Comparison of ENCODE assay signal across 26 mouse cellular contexts in genomic region chr6:117153046-117153445, GRCm38 (mm10). TPM values are rescaled to one million over a fixed set of nuclear protein-coding genes. Genes with fewer than 3 reads are reported as not detected.
A peak's percentile ranks its signal among the peaks of the same experiment; 100 is the strongest.
DNase-seq lines count a peak whose midpoint lies in the region; ATAC-seq and TF ChIP-seq lines count a peak whose summit lies in the region.
"Had no signal": no experiment of that assay in that cellular context is flagged by ENCODE, and none has a peak within 500 bp of the region (broad histone marks: within the 10 kb centered on the region; RNA-seq: fewer than 3 reads in every experiment).

No protein-coding gene starts in this region.

- no peak overlapping the region for H3K9ac ChIP-seq in embryonic facial prominence, embryonic 12.5 days
- H3K9ac ChIP-seq in lung, embryonic 14.5 days: no peak overlapping the region
- no peak overlapping the region for H3K9ac ChIP-seq in embryonic facial prominence, embryonic 14.5 days (ENCODE audit: low read depth, low read length)
- H3K9ac ChIP-seq in limb, embryonic 13.5 days: no peak overlapping the region
- H3K9ac ChIP-seq in kidney, embryonic 15.5 days: no peak overlapping the region
- H3K9ac ChIP-seq: forebrain, embryonic 12.5 days; forebrain, embryonic 15.5 days; heart, embryonic 12.5 days; heart, embryonic 15.5 days; hindbrain, embryonic 15.5 days; intestine, embryonic 15.5 days had no signal

- H3K4me1 ChIP-seq in embryonic facial prominence, embryonic 12.5 days: peaks cover 35% of the 10 kb centered on the region
- peaks cover 38% of the 10 kb centered on the region for H3K4me1 ChIP-seq in embryonic facial prominence, embryonic 10.5 days
- H3K4me1 ChIP-seq in lung, embryonic 14.5 days (ENCODE audit: insufficient read depth): peaks cover 4% of the 10 kb centered on the region; the same call in 1 of the 2 replicates
- H3K4me1 ChIP-seq in embryonic facial prominence, embryonic 14.5 days (ENCODE audit: control insufficient read depth, insufficient read depth, low read length): peaks cover 22% of the 10 kb centered on the region
- H3K4me1 ChIP-seq in limb, embryonic 13.5 days: peaks cover 54% of the 10 kb centered on the region
- peaks cover 16% of the 10 kb centered on the region for H3K4me1 ChIP-seq in kidney, embryonic 15.5 days
- H3K4me1 ChIP-seq: forebrain, embryonic 12.5 days; forebrain, embryonic 15.5 days; heart, embryonic 12.5 days; heart, embryonic 15.5 days; hindbrain, embryonic 15.5 days had no signal

- H3K4me3 ChIP-seq in embryonic facial prominence, embryonic 12.5 days: no peak overlapping the region
- no peak overlapping the region for H3K4me3 ChIP-seq in embryonic facial prominence, embryonic 10.5 days
- no peak overlapping the region for H3K4me3 ChIP-seq in lung, embryonic 14.5 days (ENCODE audit: low read depth, low read length)
- no peak overlapping the region for H3K4me3 ChIP-seq in embryonic facial prominence, embryonic 14.5 days (ENCODE audit: low read depth, low read length)
- no peak overlapping the region for H3K4me3 ChIP-seq in limb, embryonic 13.5 days
- H3K4me3 ChIP-seq in kidney, embryonic 15.5 days (replicated peaks): no peak overlapping the region
- H3K4me3 ChIP-seq: erythroblast, embryonic 14.5 days; forebrain, embryonic 12.5 days; forebrain, embryonic 15.5 days; gastrocnemius, adult 2 months; heart, embryonic 12.5 days; heart, embryonic 15.5 days; hindbrain, embryonic 15.5 days; intestine, embryonic 15.5 days had no signal

- H3K27me3 ChIP-seq in embryonic facial prominence, embryonic 12.5 days: no peaks in the 10 kb centered on the region
- H3K27me3 ChIP-seq in embryonic facial prominence, embryonic 10.5 days (replicated peaks; ENCODE audit: low read depth, poor library complexity, severe bottlenecking): peaks cover 11% of the 10 kb centered on the region; the same call in 1 of the 2 replicates
- no peaks in the 10 kb centered on the region for H3K27me3 ChIP-seq in lung, embryonic 14.5 days (ENCODE audit: insufficient read depth, low read length)
- no peaks in the 10 kb centered on the region for H3K27me3 ChIP-seq in embryonic facial prominence, embryonic 14.5 days (replicated peaks; ENCODE audit: control insufficient read depth, insufficient read depth, low read length)
- H3K27me3 ChIP-seq in limb, embryonic 13.5 days: peaks cover 13% of the 10 kb centered on the region
- peaks cover 13% of the 10 kb centered on the region; the same call in 1 of the 2 replicates for H3K27me3 ChIP-seq in kidney, embryonic 15.5 days
- H3K27me3 ChIP-seq: forebrain, embryonic 12.5 days; forebrain, embryonic 15.5 days; hindbrain, embryonic 15.5 days; intestine, embryonic 15.5 days had no signal

- ATAC-seq in embryonic facial prominence, embryonic 12.5 days (ENCODE audit: insufficient number of reproducible peaks, insufficient read depth, low FRiP score, low TSS enrichment): no peak
- peak; percentile 54; the same call in 1 of the 2 replicates for ATAC-seq in lung, embryonic 14.5 days (ENCODE audit: insufficient read depth)
- 0 out of 2 replicates have a peak, but pooled peaks have one; percentile 24 for ATAC-seq in embryonic facial prominence, embryonic 14.5 days (ENCODE audit: low read depth)
- no peak; the same call in 1 of the 2 replicates for ATAC-seq in limb, embryonic 13.5 days (ENCODE audit: low FRiP score, low read depth)
- ATAC-seq in kidney, embryonic 15.5 days (replicated peaks; ENCODE audit: low FRiP score): no peak
- ATAC-seq: forebrain, embryonic 15.5 days; intestine, embryonic 15.5 days had no signal

- H3K27ac ChIP-seq in embryonic facial prominence, embryonic 12.5 days: peak overlapping the region; percentile 62; the same call in 1 of the 2 replicates
- H3K27ac ChIP-seq in embryonic facial prominence, embryonic 10.5 days (replicated peaks): no peak overlapping the region
- H3K27ac ChIP-seq in lung, embryonic 14.5 days (ENCODE audit: low read depth): no peak overlapping the region
- H3K27ac ChIP-seq in embryonic facial prominence, embryonic 14.5 days (replicated peaks; ENCODE audit: low read depth, low read length): no peak overlapping the region
- peak overlapping the region; percentile 61; the same call in 1 of the 2 replicates for H3K27ac ChIP-seq in limb, embryonic 13.5 days
- no peak overlapping the region for H3K27ac ChIP-seq in kidney, embryonic 15.5 days
- H3K27ac ChIP-seq: forebrain, embryonic 12.5 days; forebrain, embryonic 15.5 days; gastrocnemius, adult 2 months; heart, embryonic 15.5 days; hindbrain, embryonic 15.5 days; intestine, embryonic 15.5 days had no signal

- no peak for DNase-seq in embryonic facial prominence, embryonic 10.5 days (ENCODE audit: low spot score)
- peak; percentile 70 for DNase-seq in lung, embryonic 14.5 days
- DNase-seq in lung, adult 18-20 months: no peak
- DNase-seq in embryonic facial prominence, embryonic 14.5 days (ENCODE audit: low spot score): no peak
- no peak for DNase-seq in frontal cortex, postnatal 10 days (ENCODE audit: low spot score in 2 of 2)
- DNase-seq: adrenal gland, adult 2 months; adrenal gland, postnatal 14 days; cerebellum, adult 11 months; cerebellum, adult 2 months; cerebellum, adult 9-11 months; cerebellum, postnatal 25 days; gastrocnemius, adult 2 months; gastrocnemius, postnatal 14 days; heart, adult 18-20 months; heart, postnatal 10 days; heart, postnatal 4 days had no signal

- WGBS in embryonic facial prominence, embryonic 12.5 days: 61% methylated on average over 5 of the region's 5 CpGs
- WGBS in embryonic facial prominence, embryonic 10.5 days: 87% methylated on average over 5 of the region's 5 CpGs
- WGBS in lung, embryonic 14.5 days: 52% methylated on average over 5 of the region's 5 CpGs
- 55% methylated on average over 5 of the region's 5 CpGs for WGBS in embryonic facial prominence, embryonic 14.5 days
- 39% methylated on average over 5 of the region's 5 CpGs for WGBS in limb, embryonic 13.5 days
- 74% methylated on average over 5 of the region's 5 CpGs for WGBS in kidney, embryonic 15.5 days

- H3K9me3 ChIP-seq in embryonic facial prominence, embryonic 12.5 days: no peaks in the 10 kb centered on the region
- no peaks in the 10 kb centered on the region for H3K9me3 ChIP-seq in embryonic facial prominence, embryonic 10.5 days
- H3K9me3 ChIP-seq in lung, embryonic 14.5 days (ENCODE audit: low read depth, low read length): no peaks in the 10 kb centered on the region
- H3K9me3 ChIP-seq in embryonic facial prominence, embryonic 14.5 days (ENCODE audit: control insufficient read depth, low read length): no peaks in the 10 kb centered on the region
- H3K9me3 ChIP-seq in limb, embryonic 13.5 days: no peaks in the 10 kb centered on the region
- no peaks in the 10 kb centered on the region for H3K9me3 ChIP-seq in kidney, embryonic 15.5 days (replicated peaks)
- H3K9me3 ChIP-seq: forebrain, embryonic 12.5 days; forebrain, embryonic 15.5 days; heart, embryonic 12.5 days; heart, embryonic 15.5 days; hindbrain, embryonic 15.5 days; intestine, embryonic 15.5 days had no signal

- no peaks in the 10 kb centered on the region for H3K36me3 ChIP-seq in embryonic facial prominence, embryonic 12.5 days
- no peaks in the 10 kb centered on the region for H3K36me3 ChIP-seq in embryonic facial prominence, embryonic 10.5 days (replicated peaks)
- no peaks in the 10 kb centered on the region for H3K36me3 ChIP-seq in lung, embryonic 14.5 days (ENCODE audit: insufficient read depth)
- no peaks in the 10 kb centered on the region for H3K36me3 ChIP-seq in embryonic facial prominence, embryonic 14.5 days (ENCODE audit: control insufficient read depth, insufficient read depth, low read length)
- H3K36me3 ChIP-seq in limb, embryonic 13.5 days: no peaks in the 10 kb centered on the region
- H3K36me3 ChIP-seq in kidney, embryonic 15.5 days: no peaks in the 10 kb centered on the region
- H3K36me3 ChIP-seq: forebrain, embryonic 12.5 days; forebrain, embryonic 15.5 days; heart, embryonic 12.5 days; heart, embryonic 15.5 days; hindbrain, embryonic 15.5 days; intestine, embryonic 15.5 days had no signal

- no peak overlapping the region for H3K4me2 ChIP-seq in embryonic facial prominence, embryonic 12.5 days (replicated peaks)
- H3K4me2 ChIP-seq in lung, embryonic 14.5 days: no peak overlapping the region
- no peak overlapping the region for H3K4me2 ChIP-seq in embryonic facial prominence, embryonic 14.5 days (ENCODE audit: low read depth, low read length)
- H3K4me2 ChIP-seq in limb, embryonic 13.5 days (replicated peaks): no peak overlapping the region
- H3K4me2 ChIP-seq in kidney, embryonic 15.5 days: no peak overlapping the region
- H3K4me2 ChIP-seq: forebrain, embryonic 12.5 days; forebrain, embryonic 15.5 days; heart, embryonic 12.5 days; heart, embryonic 15.5 days; hindbrain, embryonic 15.5 days; intestine, embryonic 15.5 days had no signal

- no peak for TF ChIP-seq CTCF in lung, embryonic 14.5 days (IDR thresholded peaks at IDR 0.05; ENCODE audit: low read depth)

RNA-seq across cellular contexts. Expression of gene Cxcl12, which starts 15.3 kb away (rescaled TPM):
- polyA plus RNA-seq in embryonic facial prominence, embryonic 12.5 days (2016; fragmentation: Nextera tagmentation; extraction: Ambion mirVana): 207 and 250 TPM in 2 replicates
- polyA plus RNA-seq in embryonic facial prominence, embryonic 10.5 days (2016; fragmentation: Nextera tagmentation; extraction: Ambion mirVana): 101 and 126 TPM in 2 replicates
- 87.4 and 91.0 TPM in 2 replicates for polyA plus RNA-seq in lung, embryonic 14.5 days (2014; fragmentation: Nextera tagmentation; extraction: Ambion mirVana)
- 190 and 226 TPM in 2 replicates for polyA plus RNA-seq in embryonic facial prominence, embryonic 14.5 days (2014; fragmentation: Nextera tagmentation; extraction: Ambion mirVana)
- polyA plus RNA-seq in limb, embryonic 13.5 days (2015; fragmentation: Nextera tagmentation; extraction: Ambion mirVana): 138 and 141 TPM in 2 replicates
- polyA plus RNA-seq in kidney, embryonic 15.5 days (2015; fragmentation: Nextera tagmentation; extraction: Ambion mirVana): 140 and 158 TPM in 2 replicates

Comparison
In these comparisons a context has a peak if more than half of its experiments do, and no peak if none do; other contexts are left out.
1. ATAC-seq: peak in lung, embryonic 14.5 days (single experiment) and embryonic facial prominence, embryonic 14.5 days (single experiment); none in embryonic facial prominence, embryonic 12.5 days (single experiment), limb, embryonic 13.5 days (single experiment) and kidney, embryonic 15.5 days (single experiment).
2. H3K27ac ChIP-seq: peak in embryonic facial prominence, embryonic 12.5 days (single experiment) and limb, embryonic 13.5 days (single experiment); none in embryonic facial prominence, embryonic 10.5 days (single experiment), lung, embryonic 14.5 days (single experiment), embryonic facial prominence, embryonic 14.5 days (single experiment) and kidney, embryonic 15.5 days (single experiment).